Mouse (Mus musculus): ENCODE data around the gene Dtx2.

DNA sequence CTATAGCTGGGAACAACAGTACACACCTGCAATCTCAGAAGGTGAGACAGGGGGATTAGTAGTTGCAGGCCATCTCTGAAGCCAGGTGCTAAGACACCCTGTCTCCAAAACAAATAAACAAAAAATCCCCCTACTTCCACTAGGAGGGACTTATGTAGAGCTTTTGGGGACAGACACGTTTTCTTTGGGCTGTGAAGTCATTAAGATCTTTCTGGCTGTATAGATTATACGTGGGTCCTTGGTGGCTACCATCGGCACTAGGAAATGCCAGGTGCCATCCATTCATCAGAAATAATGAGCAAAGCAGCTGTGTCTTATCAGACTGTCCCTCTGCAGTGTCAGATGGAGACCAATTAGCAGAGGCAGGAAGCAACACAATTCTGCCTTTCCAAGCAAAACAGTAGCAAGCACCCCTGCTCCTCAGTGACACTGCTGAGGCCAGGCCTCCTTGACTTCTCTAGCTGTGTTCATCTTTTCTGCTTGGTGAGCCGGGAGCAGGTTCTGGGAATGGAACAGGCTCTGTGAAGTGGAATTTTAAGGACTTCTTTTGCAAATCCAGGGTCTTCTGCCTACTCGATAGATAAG, 1.1 kb upstream of the Dtx2 start:
- TF ChIP-seq POLR2A (IDR thresholded peaks at IDR 0.05; ENCODE audit: insufficient read depth, low read depth, low read length) (no peak), CTCF (IDR thresholded peaks at IDR 0.05) (no peak), EP300 (IDR thresholded peaks at IDR 0.05; ENCODE audit: insufficient read depth, low read depth, low read length) (no peak)
